Mouse (Mus musculus): ENCODE data around the gene Tspan14.

Gene Tspan14

GRCm38 (mm10) chr14:40885752-40886151 is 80.9 kb downstream of the Tspan14 start:
- DNase-seq (ENCODE audit: low read depth, low spot score), result no peak

GRCm38 (mm10) chr14:40885225-40885624 is 81.4 kb downstream of the Tspan14 start:
- DNase-seq (ENCODE audit: low read depth, low spot score), result no peak

- no peak for DNase-seq (ENCODE audit: low read depth, low spot score)
Observed at GRCm38 (mm10) chr14:40874565-40874964, 92.0 kb downstream of the Tspan14 start.

- no peak for DNase-seq (ENCODE audit: low read depth, low spot score)
Observed at GRCm38 (mm10) chr14:40873961-40874360, 92.6 kb downstream of the Tspan14 start.

GRCm38 (mm10) chr14:40870598-40870997 is 96.0 kb downstream of the Tspan14 start:
- no peak for DNase-seq (ENCODE audit: low read depth, low spot score)

- DNase-seq (ENCODE audit: low read depth, low spot score), result no peak
Observed at GRCm38 (mm10) chr14:40864811-40865514, 101.6 kb downstream of the Tspan14 start.

GRCm38 (mm10) chr14:40863659-40864058 is 102.9 kb downstream of the Tspan14 start:
- no peak for DNase-seq (ENCODE audit: low read depth, low spot score)

- DNase-seq (ENCODE audit: low read depth, low spot score), result no peak
Observed at GRCm38 (mm10) chr14:40863022-40863421, 103.6 kb downstream of the Tspan14 start.

All from CD4-positive helper T cell, adult 2 months (primary cell).